Mouse (Mus musculus) liver, embryonic 11.5 days (tissue): Measurements from ENCODE around the gene Chchd2. TPM values are rescaled to one million over a fixed set of nuclear protein-coding genes. Genes with fewer than 3 reads are reported as not detected.
A peak's percentile ranks its signal among the peaks of the same experiment; 100 is the strongest.

Experiments
- ATAC-seq: fragments of 200-750 bp; cut with Nextera tagmentation; replicated peaks from 2 replicates; pipeline ENCODE4 v1.8.0; 2017; ENCODE audit warnings: moderate number of reproducible peaks, mild to moderate bottlenecking, moderate TSS enrichment, moderate library complexity; ENCODE audit not compliant: low FRiP score
- DNase-seq: peaks from one replicate; pipeline ENCODE4 v3.0.0-alpha.2; 2017; ENCODE audit warnings: low spot score
- H3K27ac ChIP-seq: fragments of 300-500 bp; sonication (generic); 2 replicates; pipeline ENCODE4 v1.5.1; 2014; ENCODE audit warnings: mild to moderate bottlenecking, low read depth, low read length, control low read depth
- H3K27me3 ChIP-seq: fragments of 300-500 bp; sonication (generic); replicated peaks from 2 replicates; pipeline ENCODE4 v1.6.1; 2014; ENCODE audit warnings: low read length, mixed read lengths; ENCODE audit not compliant: control insufficient read depth, insufficient read depth
- H3K36me3 ChIP-seq: fragments of 300-500 bp; sonication (generic); 2 replicates; pipeline ENCODE4 v1.6.1; 2014; ENCODE audit warnings: mild to moderate bottlenecking, low read length, moderate library complexity, mixed read lengths; ENCODE audit not compliant: control insufficient read depth, insufficient read depth
- H3K4me1 ChIP-seq: fragments of 300-500 bp; sonication (generic); replicated peaks from 2 replicates; pipeline ENCODE4 v1.6.1; 2014; ENCODE audit warnings: low read length, mixed read lengths; ENCODE audit not compliant: control insufficient read depth, insufficient read depth
- H3K4me2 ChIP-seq: fragments of 300-500 bp; sonication (generic); 2 replicates; pipeline ENCODE4 v1.6.1; 2014; ENCODE audit warnings: mild to moderate bottlenecking, control low read depth, moderate library complexity
- H3K4me3 ChIP-seq: fragments of 300-500 bp; sonication (generic); 2 replicates; pipeline ENCODE4 v1.5.1; 2014; ENCODE audit warnings: low read depth, low read length, control low read depth
- H3K9ac ChIP-seq: fragments of 300-500 bp; sonication (generic); 2 replicates; pipeline ENCODE4 v1.6.1; 2014; ENCODE audit warnings: low read depth, low read length, control low read depth
- H3K9me3 ChIP-seq: fragments of 300-500 bp; sonication (generic); 2 replicates; pipeline ENCODE4 v1.6.1; 2016; ENCODE audit warnings: low read length, inconsistent platforms, mixed read lengths; ENCODE audit not compliant: control insufficient read depth
- WGBS: fragments of 180-500 bp; shearing (Covaris S2); extraction: QIAGEN DNeasy Blood & Tissue Kit; methylation state at CpG from one replicate; pipeline ENCODE4 v1.1.7; 2014; 5-methylcytosine and 5-hydroxymethylcytosine counted together
- polyA plus RNA-seq: library from polyadenylated mRNA; unstranded; fragments of >200 nt; fragmentation: Nextera tagmentation; extraction: Ambion mirVana; gene quantifications from 2 replicates; pipeline ENCODE4 v1.2.1, GENCODE M21; 2014

Chchd2 gene
- polyA plus RNA-seq, 1 experiment from 2014 or later = 1,008 TPM

- peak within 1 kb of the TSS; percentile 77 for H3K4me3 ChIP-seq
- H3K4me1 ChIP-seq = peaks cover 3% of the 10 kb centered on the region; the same call in 1 of the 2 replicates
- H3K36me3 ChIP-seq = peaks cover 16% of the 10 kb centered on the region
- H3K4me2 ChIP-seq = peak within 1 kb of the TSS; percentile 75
- H3K9me3 ChIP-seq = no peaks in the 10 kb centered on the region
- H3K27me3 ChIP-seq = no peaks in the 10 kb centered on the region
- 11% methylated on average over 22 of the region's 22 CpGs for WGBS
- peak within 1 kb of the TSS; percentile 83 for H3K9ac ChIP-seq
- DNase-seq (peak; percentile 95), ATAC-seq (peak; percentile 99)
- peak within 1 kb of the TSS; percentile 83 for H3K27ac ChIP-seq
Observed at GRCm38 (mm10) chr5:129846752-129847557, 40.3 kb downstream of the Chchd2 start, which contains the start of gene Sumf2. Sumf2 (plus strand) TSS chr5:129846986.

- 89% methylated on average over 5 of the region's 5 CpGs for WGBS
- no peak for ATAC-seq
Observed at GRCm38 (mm10) chr5:129844848-129845247, 42.4 kb downstream of the Chchd2 start.

More at GRCm38 (mm10) chr5:129844848-129845247, 42.4 kb downstream of the Chchd2 start:
- Histone ChIP-seq H3K27me3 (no peaks in the 10 kb centered on the region), H3K27ac (no peak overlapping the region), H3K4me3 (no peak overlapping the region), H3K9ac (no peak overlapping the region), H3K4me2 (no peak overlapping the region), H3K4me1 (peaks cover 3% of the 10 kb centered on the region; the same call in 1 of the 2 replicates), H3K9me3 (no peaks in the 10 kb centered on the region), H3K36me3 (peaks cover 16% of the 10 kb centered on the region)
- no peak for DNase-seq

Other genes starting within 250 kb of the Chchd2 start
- 3.2 and 3.7 TPM in 2 replicates for gene Zfp11, start 217.4 kb downstream of the Chchd2 start, polyA plus RNA-seq
- not detected in 2 replicates for gene Sept14, start 179.0 kb downstream of the Chchd2 start, polyA plus RNA-seq
- 209 and 221 TPM in 2 replicates for gene Mrps17, start 172.0 kb downstream of the Chchd2 start, polyA plus RNA-seq
- 58.7 and 58.9 TPM in 2 replicates for gene Nipsnap2, start 162.4 kb downstream of the Chchd2 start, polyA plus RNA-seq
- gene Psph, start 100.0 kb downstream of the Chchd2 start, polyA plus RNA-seq = 120 and 129 TPM in 2 replicates
- gene Sumf2, start 40.5 kb downstream of the Chchd2 start, polyA plus RNA-seq = 59.7 and 61.1 TPM in 2 replicates
- gene Zbed5, start 8.3 kb upstream of the Chchd2 start, polyA plus RNA-seq = 3.8 and 4.9 TPM in 2 replicates
- 0.22 and 0.29 TPM in 2 replicates for gene Phkg1, start 11.1 kb upstream of the Chchd2 start, polyA plus RNA-seq
- gene Nupr1l, start 21.1 kb upstream of the Chchd2 start, polyA plus RNA-seq = 0.84 and 1.4 TPM in 2 replicates
- 29.4 and 30.4 TPM in 2 replicates for gene Vkorc1l1, start 54.5 kb upstream of the Chchd2 start, polyA plus RNA-seq
- gene Gusb, start 115.6 kb upstream of the Chchd2 start, polyA plus RNA-seq = 82.5 and 89.9 TPM in 2 replicates
- 51.8 and 61.0 TPM in 2 replicates for gene Asl, start 141.8 kb upstream of the Chchd2 start, polyA plus RNA-seq
- 30.8 and 34.8 TPM in 2 replicates for gene Crcp, start 141.8 kb upstream of the Chchd2 start, polyA plus RNA-seq
- gene Tpst1, start 185.9 kb upstream of the Chchd2 start, polyA plus RNA-seq = 54.0 and 58.2 TPM in 2 replicates